Mouse (Mus musculus) macrophage (primary cell): Measurements from ENCODE around the gene Rep15. TPM values are rescaled to one million over a fixed set of nuclear protein-coding genes. Genes with fewer than 3 reads are reported as not detected.

Source experiments
- polyA plus RNA-seq: library from polyadenylated mRNA; stranded (reverse); fragments of 250-400 nt; gene quantifications from 3 replicates; pipeline ENCODE4 v1.2.4, GENCODE M21; 2018; ENCODE audit warnings: inconsistent platforms

The Rep15 gene
- polyA plus RNA-seq, 1 experiment from 2014 or later, result 0.16 TPM

Other genes with a start within 250 kb of the Rep15 start
- 0.07 to 0.25 TPM in 2 of 3 replicates, not detected in the other for gene Arntl2, start 236.5 kb upstream of the Rep15 start, polyA plus RNA-seq
- not detected in 3 replicates for gene Smco2, start 182.5 kb upstream of the Rep15 start, polyA plus RNA-seq
- 23.9 to 52.2 TPM (median 31.5 TPM) in 3 replicates for gene Ppfibp1, start 144.1 kb upstream of the Rep15 start, polyA plus RNA-seq
- not detected in 3 replicates for gene 1700034J05Rik, start 78.2 kb upstream of the Rep15 start, polyA plus RNA-seq
- gene Mrps35, start 10.2 kb downstream of the Rep15 start, polyA plus RNA-seq, result 12.5 to 19.3 TPM (median 19.2 TPM) in 3 replicates
- not detected in 3 replicates for gene Mansc4, start 54.4 kb downstream of the Rep15 start, polyA plus RNA-seq
- gene Klhl42, start 58.8 kb downstream of the Rep15 start, polyA plus RNA-seq, result 3.3 to 5.6 TPM (median 4.8 TPM) in 3 replicates
- gene Pthlh, start 231.6 kb downstream of the Rep15 start, polyA plus RNA-seq, result not detected in 3 replicates